Mouse (Mus musculus): Measurements from ENCODE around the gene Kdm6b.

The Kdm6b gene

GRCm38 (mm10) chr11:69419443-69419812 is 6.0 kb upstream of the Kdm6b start:
- peak; percentile 69 for DNase-seq (ENCODE audit: low spot score)

- peak; percentile 98 for DNase-seq (ENCODE audit: low spot score)
Observed at GRCm38 (mm10) chr11:69418481-69419442, 5.3 kb upstream of the Kdm6b start.

- peak; percentile 98 for DNase-seq (ENCODE audit: low spot score)
Observed at GRCm38 (mm10) chr11:69417449-69418384, 4.2 kb upstream of the Kdm6b start.

- no peak for DNase-seq (ENCODE audit: low spot score)
Observed at GRCm38 (mm10) chr11:69416921-69417448, 3.5 kb upstream of the Kdm6b start.

GRCm38 (mm10) chr11:69416509-69416908 is 3.0 kb upstream of the Kdm6b start:
- no peak for DNase-seq (ENCODE audit: low spot score)

- peak; percentile 88 for DNase-seq (ENCODE audit: low spot score)
Observed at GRCm38 (mm10) chr11:69415668-69416451, 2.4 kb upstream of the Kdm6b start.

GRCm38 (mm10) chr11:69415327-69415667 is 1.8 kb upstream of the Kdm6b start:
- DNase-seq (ENCODE audit: low spot score), result peak; percentile 74

GRCm38 (mm10) chr11:69414421-69415326 is 1.2 kb upstream of the Kdm6b start:
- DNase-seq (ENCODE audit: low spot score), result peak; percentile 61

- DNase-seq (ENCODE audit: low spot score), result no peak
Observed at GRCm38 (mm10) chr11:69412548-69412947, 927 bp downstream of the Kdm6b start.

- DNase-seq (ENCODE audit: low spot score), result peak; percentile 75
Observed at GRCm38 (mm10) chr11:69411538-69412203, 1.8 kb downstream of the Kdm6b start.

GRCm38 (mm10) chr11:69411073-69411535 is 2.4 kb downstream of the Kdm6b start:
- peak; percentile 100 for DNase-seq (ENCODE audit: low spot score)

- peak; percentile 49 for DNase-seq (ENCODE audit: low spot score)
Observed at GRCm38 (mm10) chr11:69410310-69411072, 3.0 kb downstream of the Kdm6b start.

GRCm38 (mm10) chr11:69410045-69410309 is 3.5 kb downstream of the Kdm6b start:
- DNase-seq (ENCODE audit: low spot score), result no peak

GRCm38 (mm10) chr11:69409378-69410044 is 4.0 kb downstream of the Kdm6b start:
- DNase-seq (ENCODE audit: low spot score), result peak; percentile 92

GRCm38 (mm10) chr11:69408541-69409377 is 4.7 kb downstream of the Kdm6b start:
- peak; percentile 94 for DNase-seq (ENCODE audit: low spot score)

GRCm38 (mm10) chr11:69407724-69408004 is 5.8 kb downstream of the Kdm6b start:
- DNase-seq (ENCODE audit: low spot score), result no peak

GRCm38 (mm10) chr11:69406867-69407723 is 6.4 kb downstream of the Kdm6b start:
- no peak for DNase-seq (ENCODE audit: low spot score)
